Mouse (Mus musculus) stomach, embryonic 16.5 days (tissue): Measurements from ENCODE around the gene Susd1. TPM values are rescaled to one million over a fixed set of nuclear protein-coding genes. Genes with fewer than 3 reads are reported as not detected.

ENCODE experiments used
- ATAC-seq: fragments of 200-750 bp; cut with Nextera tagmentation; 2 replicates; pipeline ENCODE4 v1.8.0; 2017; ENCODE audit warnings: moderate number of reproducible peaks, moderate TSS enrichment; ENCODE audit not compliant: insufficient read depth, low FRiP score
- H3K27ac ChIP-seq: fragments of 300-500 bp; sonication (generic); 2 replicates; pipeline ENCODE4 v1.5.1; 2014; ENCODE audit warnings: low read length
- H3K27me3 ChIP-seq: fragments of 300-500 bp; sonication (generic); 2 replicates; pipeline ENCODE4 v1.6.1; 2014; ENCODE audit warnings: low read length, control low read depth, mixed read lengths; ENCODE audit not compliant: control insufficient read depth, insufficient read depth
- H3K36me3 ChIP-seq: fragments of 300-500 bp; sonication (generic); 2 replicates; pipeline ENCODE4 v1.6.1; 2014; ENCODE audit warnings: low read length; ENCODE audit not compliant: control insufficient read depth, insufficient read depth
- H3K4me1 ChIP-seq: fragments of 300-500 bp; sonication (generic); 2 replicates; pipeline ENCODE4 v1.6.1; 2014; ENCODE audit warnings: low read length, control low read depth, mixed read lengths; ENCODE audit not compliant: control insufficient read depth, insufficient read depth
- H3K4me2 ChIP-seq: fragments of 300-500 bp; sonication (generic); 2 replicates; pipeline ENCODE4 v1.6.1; 2014; ENCODE audit warnings: low read depth, low read length, mixed read lengths
- H3K4me3 ChIP-seq: fragments of 300-500 bp; sonication (generic); replicated peaks from 2 replicates; pipeline ENCODE4 v1.5.1; 2014; ENCODE audit warnings: mild to moderate bottlenecking, low read length
- H3K9ac ChIP-seq: fragments of 300-500 bp; sonication (generic); 2 replicates; pipeline ENCODE4 v1.6.1; 2014; ENCODE audit warnings: low read length
- H3K9me3 ChIP-seq: fragments of 300-500 bp; sonication (generic); replicated peaks from 2 replicates; pipeline ENCODE4 v1.6.1; 2016; ENCODE audit warnings: low read length, control low read depth; ENCODE audit not compliant: control insufficient read depth
- WGBS: fragments of 180-500 bp; shearing (Covaris S2); extraction: QIAGEN DNeasy Blood & Tissue Kit; methylation state at CpG from one replicate; pipeline ENCODE4 v1.1.7; 2014; 5-methylcytosine and 5-hydroxymethylcytosine counted together
- polyA plus RNA-seq: library from polyadenylated mRNA; unstranded; fragments of >200 nt; fragmentation: Nextera tagmentation; extraction: Ambion mirVana; gene quantifications from 2 replicates; pipeline ENCODE4 v1.2.1, GENCODE M21; 2015

Gene Susd1
- polyA plus RNA-seq, 1 experiment from 2014 or later: 11.8 TPM

DNA sequence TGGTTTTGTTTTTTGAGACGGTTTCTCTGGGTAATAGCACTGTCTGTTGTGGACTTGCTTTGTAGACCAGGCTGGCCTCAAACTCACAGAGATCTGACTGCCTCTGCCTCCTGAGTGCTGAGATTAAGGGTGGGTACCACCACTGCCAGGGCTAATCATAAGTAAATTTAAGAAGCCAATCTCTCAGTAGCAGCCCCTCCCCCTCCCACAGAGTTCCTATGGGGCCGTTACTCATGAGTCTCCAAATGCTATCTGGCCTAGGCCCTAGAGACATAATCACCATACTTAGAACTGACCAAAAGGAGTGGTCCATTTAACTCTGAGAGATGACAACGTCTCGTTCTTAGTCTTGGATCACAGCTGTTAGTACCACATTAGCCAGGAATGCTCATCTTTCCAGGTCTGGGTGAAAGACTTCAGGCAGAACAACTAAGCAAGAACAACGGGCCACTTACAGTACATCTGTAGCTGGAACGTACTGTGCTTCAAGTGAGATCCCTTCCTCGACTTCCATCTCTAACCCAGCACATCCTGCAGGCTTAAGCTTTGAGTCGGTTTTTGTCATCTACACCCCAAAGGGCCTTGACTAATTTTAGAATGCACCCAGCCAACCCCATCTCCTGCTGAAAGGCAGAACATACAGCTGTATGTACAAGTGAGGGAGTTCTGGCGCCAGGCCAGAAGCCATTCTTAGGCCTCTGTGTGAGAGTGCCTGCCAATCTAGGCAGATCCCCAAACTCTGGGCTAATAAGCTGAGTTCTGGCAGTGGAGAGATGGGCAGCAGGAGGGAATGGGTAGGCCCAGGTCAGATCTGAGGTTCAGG is 102.6 kb downstream of the Susd1 start:
- no peak overlapping the region for H3K27ac ChIP-seq
- H3K4me2 ChIP-seq: no peak overlapping the region
- peaks cover 20% of the 10 kb centered on the region; the same call in 1 of the 2 replicates for H3K4me1 ChIP-seq
- H3K4me3 ChIP-seq: no peak overlapping the region
- no peaks in the 10 kb centered on the region for H3K36me3 ChIP-seq
- no peak overlapping the region for H3K9ac ChIP-seq
- H3K27me3 ChIP-seq: no peaks in the 10 kb centered on the region
- ATAC-seq: peak; percentile 45; the same call in 1 of the 2 replicates
- 60% methylated on average over 9 of the region's 9 CpGs for WGBS
- no peaks in the 10 kb centered on the region for H3K9me3 ChIP-seq

GRCm38 (mm10) chr4:59335101-59335500 is 103.3 kb downstream of the Susd1 start:
- H3K9me3 ChIP-seq: no peaks in the 10 kb centered on the region
- H3K27me3 ChIP-seq: no peaks in the 10 kb centered on the region
- H3K4me3 ChIP-seq: no peak overlapping the region

GRCm38 (mm10) chr4:59334236-59334635 is 104.2 kb downstream of the Susd1 start:
- H3K27ac ChIP-seq: no peak overlapping the region
- H3K4me3 ChIP-seq: no peak overlapping the region
- no peak overlapping the region for H3K4me2 ChIP-seq
- peaks cover 18% of the 10 kb centered on the region; the same call in 1 of the 2 replicates for H3K4me1 ChIP-seq
- no peak for ATAC-seq
- H3K36me3 ChIP-seq: no peaks in the 10 kb centered on the region
- H3K27me3 ChIP-seq: no peaks in the 10 kb centered on the region
- H3K9me3 ChIP-seq: no peaks in the 10 kb centered on the region
- WGBS: 93% methylated on average over 4 of the region's 4 CpGs
- H3K9ac ChIP-seq: no peak overlapping the region

More at GRCm38 (mm10) chr4:59335101-59335500, 103.3 kb downstream of the Susd1 start:
- ATAC-seq: no peak
- peaks cover 19% of the 10 kb centered on the region; the same call in 1 of the 2 replicates for H3K4me1 ChIP-seq
- H3K36me3 ChIP-seq: no peaks in the 10 kb centered on the region
- H3K27ac ChIP-seq: no peak overlapping the region
- H3K9ac ChIP-seq: no peak overlapping the region
- WGBS: 93% methylated on average over 7 of the region's 7 CpGs
- no peak overlapping the region for H3K4me2 ChIP-seq

- H3K4me3 ChIP-seq: no peak overlapping the region
- H3K27ac ChIP-seq: no peak overlapping the region
- no peak for ATAC-seq
- H3K4me2 ChIP-seq: no peak overlapping the region
- 91% methylated on average over 14 of the region's 14 CpGs for WGBS
- H3K36me3 ChIP-seq: no peaks in the 10 kb centered on the region
- no peaks in the 10 kb centered on the region for H3K27me3 ChIP-seq
- no peak overlapping the region for H3K9ac ChIP-seq
- H3K9me3 ChIP-seq: no peaks in the 10 kb centered on the region
- H3K4me1 ChIP-seq: peaks cover 18% of the 10 kb centered on the region; the same call in 1 of the 2 replicates
These were observed 105.0 kb downstream of the Susd1 start for GRCm38 (mm10) chr4:59333424-59333895.

- Histone ChIP-seq H3K4me1 (peaks cover 18% of the 10 kb centered on the region; the same call in 1 of the 2 replicates), H3K9me3 (no peaks in the 10 kb centered on the region), H3K27ac (peak overlapping the region; percentile 97), H3K4me3 (no peak overlapping the region), H3K9ac (no peak overlapping the region), H3K4me2 (no peak overlapping the region), H3K27me3 (no peaks in the 10 kb centered on the region), H3K36me3 (no peaks in the 10 kb centered on the region)
- 91% methylated on average over 9 of the region's 9 CpGs for WGBS
- ATAC-seq: no peak
These were observed 105.6 kb downstream of the Susd1 start for GRCm38 (mm10) chr4:59332691-59333423.

DNA sequence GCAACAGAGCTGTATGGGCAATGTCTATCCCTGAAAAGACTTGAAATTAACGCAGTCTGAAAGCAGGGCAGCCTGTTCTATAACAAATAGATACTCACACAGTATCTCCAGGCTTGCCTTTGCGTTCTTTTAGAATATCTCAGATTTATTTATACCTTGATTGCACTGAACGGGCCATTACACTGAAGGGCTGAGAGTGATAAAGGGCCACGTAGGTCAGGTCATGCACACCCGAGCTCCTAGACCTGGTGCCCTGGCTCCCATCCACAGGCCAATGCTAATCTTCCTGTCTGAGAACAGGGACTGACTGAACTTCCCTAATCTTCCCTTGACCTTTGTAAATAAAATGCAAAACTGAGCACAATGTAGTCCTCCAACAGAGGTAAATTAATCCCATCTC is 106.3 kb downstream of the Susd1 start:
- Histone ChIP-seq H3K9ac (no peak overlapping the region), H3K4me2 (no peak overlapping the region), H3K27ac (peak overlapping the region; percentile 97), H3K4me1 (peaks cover 18% of the 10 kb centered on the region; the same call in 1 of the 2 replicates), H3K4me3 (no peak overlapping the region), H3K9me3 (no peaks in the 10 kb centered on the region), H3K27me3 (no peaks in the 10 kb centered on the region), H3K36me3 (no peaks in the 10 kb centered on the region)
- peak; percentile 35; the same call in 1 of the 2 replicates for ATAC-seq
- WGBS: 48% methylated on average over 5 of the region's 5 CpGs

GRCm38 (mm10) chr4:59331633-59332032 is 106.8 kb downstream of the Susd1 start:
- WGBS: 38% methylated on average over 9 of the region's 9 CpGs
- Histone ChIP-seq H3K27me3 (no peaks in the 10 kb centered on the region), H3K36me3 (no peaks in the 10 kb centered on the region), H3K9me3 (no peaks in the 10 kb centered on the region), H3K27ac (peak overlapping the region; percentile 97), H3K4me3 (no peak overlapping the region), H3K4me1 (peaks cover 18% of the 10 kb centered on the region; the same call in 1 of the 2 replicates), H3K4me2 (peak overlapping the region; percentile 30; the same call in 1 of the 2 replicates), H3K9ac (peak overlapping the region; percentile 53)
- peak; percentile 84 for ATAC-seq

DNA sequence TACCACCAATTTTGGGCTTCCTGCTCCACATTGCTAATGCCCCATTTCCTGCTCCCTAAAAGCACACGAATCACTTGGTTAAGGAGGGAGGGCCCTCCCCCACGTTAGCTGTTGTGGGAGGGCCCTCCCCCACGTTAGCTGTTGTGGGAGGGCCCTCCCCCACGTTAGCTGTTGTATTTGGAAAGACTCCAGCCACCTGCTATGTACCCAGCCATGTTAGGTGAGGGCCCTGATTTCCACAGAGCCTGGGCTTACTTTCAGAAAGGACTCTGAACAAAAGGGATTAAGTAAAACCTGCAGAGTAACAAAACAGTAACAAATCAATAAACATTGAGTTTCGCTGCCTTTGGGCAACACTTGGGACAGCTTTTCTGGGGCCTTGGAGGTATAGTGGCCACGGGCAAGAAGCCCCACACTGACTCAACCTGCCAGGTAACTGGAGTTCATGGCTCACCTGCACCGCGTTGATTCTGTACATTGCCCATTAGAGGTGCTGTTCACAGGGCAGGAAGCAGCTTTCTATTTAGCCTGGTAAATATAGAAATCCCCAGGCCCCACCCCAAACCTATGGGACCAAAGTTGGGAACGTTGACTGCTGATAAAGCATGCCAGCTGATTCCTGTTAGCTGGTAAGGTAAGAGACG is 107.3 kb downstream of the Susd1 start:
- Histone ChIP-seq H3K4me1 (peaks cover 14% of the 10 kb centered on the region; the same call in 1 of the 2 replicates), H3K4me3 (no peak overlapping the region), H3K36me3 (no peaks in the 10 kb centered on the region), H3K9ac (peak overlapping the region; percentile 53), H3K27ac (peak overlapping the region; percentile 97), H3K9me3 (no peaks in the 10 kb centered on the region), H3K4me2 (peak overlapping the region; percentile 30; the same call in 1 of the 2 replicates), H3K27me3 (no peaks in the 10 kb centered on the region)
- ATAC-seq: peak; percentile 66; the same call in 1 of the 2 replicates
- whole genome bisulfite sequencing: 31% methylated on average over 10 of the region's 10 CpGs
